ENCODE assay signal across 26 mouse cellular contexts in genomic region chr12:112086250-112086649, GRCm38 (mm10). TPM values are rescaled to one million over a fixed set of nuclear protein-coding genes. Genes with fewer than 3 reads are reported as not detected.
"Had no signal": no experiment of that assay in that cellular context is flagged by ENCODE, and none has a peak within 500 bp of the region (broad histone marks: within the 10 kb centered on the region; RNA-seq: fewer than 3 reads in every experiment).

No protein-coding gene starts in this region.

- H3K9me3 ChIP-seq: heart, embryonic 13.5 days; heart, embryonic 15.5 days; hindbrain, embryonic 13.5 days; hindbrain, embryonic 15.5 days; limb, embryonic 10.5 days; limb, embryonic 12.5 days; liver, embryonic 13.5 days; liver, embryonic 15.5 days had no signal

- H3K36me3 ChIP-seq: heart, embryonic 13.5 days; heart, embryonic 15.5 days; hindbrain, embryonic 13.5 days; hindbrain, embryonic 15.5 days; limb, embryonic 10.5 days; limb, embryonic 12.5 days; liver, embryonic 13.5 days; liver, embryonic 15.5 days had no signal

- H3K27me3 ChIP-seq: hindbrain, embryonic 13.5 days had no signal

- H3K27ac ChIP-seq: heart, adult 2 months; heart, embryonic 13.5 days; heart, embryonic 15.5 days; hindbrain, embryonic 13.5 days; hindbrain, embryonic 15.5 days; hindbrain, postnatal 0 days; left cerebral cortex, adult 2 months; limb, embryonic 10.5 days; limb, embryonic 12.5 days; liver, embryonic 13.5 days; liver, embryonic 15.5 days had no signal

- H3K4me2 ChIP-seq: heart, embryonic 11.5 days; heart, embryonic 13.5 days; heart, embryonic 15.5 days; hindbrain, embryonic 13.5 days; hindbrain, embryonic 15.5 days; limb, embryonic 12.5 days; liver, embryonic 11.5 days; liver, embryonic 13.5 days; liver, embryonic 15.5 days had no signal

- H3K4me1 ChIP-seq: liver, embryonic 13.5 days; liver, embryonic 15.5 days had no signal

- DNase-seq: gastrocnemius, postnatal 14 days; gastrocnemius, postnatal 36 days; heart, adult 11 months; heart, adult 2 months; heart, postnatal 14 days; heart, postnatal 36 days; kidney, adult 11 months; kidney, adult 2 months; layer of hippocampus, adult 9-11 months; liver; liver, embryonic 13.5 days had no signal

- H3K9ac ChIP-seq: heart, embryonic 13.5 days; heart, embryonic 15.5 days; hindbrain, embryonic 13.5 days; hindbrain, embryonic 15.5 days; limb, embryonic 12.5 days; liver, embryonic 13.5 days; liver, embryonic 15.5 days had no signal

- ATAC-seq: hindbrain, postnatal 0 days; intestine, embryonic 16.5 days had no signal

- H3K4me3 ChIP-seq: heart, adult 2 months; heart, embryonic 13.5 days; heart, embryonic 15.5 days; hindbrain, embryonic 13.5 days; hindbrain, embryonic 15.5 days; left cerebral cortex, adult 2 months; limb, embryonic 10.5 days; limb, embryonic 12.5 days; liver, embryonic 13.5 days; liver, embryonic 15.5 days had no signal

RNA-seq across cellular contexts. Expression of gene Aspg, which starts 20.2 kb away (rescaled TPM):
- total RNA-seq: gastrocnemius, adult 18-20 months; gastrocnemius, adult 8-10 months; gastrocnemius, postnatal 14 days; hematopoietic stem cell, adult 5-6 weeks had no signal

RNA-seq across cellular contexts. Expression of gene Kif26a, which starts 59.8 kb away (rescaled TPM):
- total RNA-seq: hematopoietic stem cell, adult 5-6 weeks had no signal
